Mouse (Mus musculus) liver, embryonic 14.5 days (tissue): ENCODE measurements around the gene Bbip1. TPM values are rescaled to one million over a fixed set of nuclear protein-coding genes. Genes with fewer than 3 reads are reported as not detected.

Experiments used
- ATAC-seq: fragments of 200-750 bp; cut with Nextera tagmentation; 2 replicates; pipeline ENCODE4 v1.8.0; 2017; ENCODE audit warnings: moderate number of reproducible peaks, mild to moderate bottlenecking, moderate library complexity; ENCODE audit not compliant: insufficient read depth
- DNase-seq, 3 experiments: peaks; one replicate each; pipeline ENCODE4 v3.0.0-alpha.2; 2012 to 2013; ENCODE audit warnings: low read depth in 3 of 3, low spot score in 3 of 3
- H3K27ac ChIP-seq: fragments of 300-500 bp; sonication (generic); 2 replicates; pipeline ENCODE4 v1.5.1; 2014; ENCODE audit warnings: moderate library complexity, mild to moderate bottlenecking, control low read depth, inconsistent platforms
- H3K27me3 ChIP-seq: fragments of 300-500 bp; sonication (generic); 2 replicates; pipeline ENCODE4 v1.6.1; 2014; ENCODE audit warnings: mild to moderate bottlenecking, low read length, moderate library complexity; ENCODE audit not compliant: control insufficient read depth, insufficient read depth
- H3K36me3 ChIP-seq: fragments of 300-500 bp; sonication (generic); replicated peaks from 2 replicates; pipeline ENCODE4 v1.6.1; 2014; ENCODE audit warnings: low read depth; ENCODE audit not compliant: control insufficient read depth, insufficient read depth
- H3K4me1 ChIP-seq, 2 experiments: fragments of 200-500 bp in 1 of 2; fragments of 300-500 bp in 1 of 2; sonication (generic) in 1 of 2; replicated peaks; 2 replicates each; pipeline ENCODE4 v1.6.1; 2012 to 2014; ENCODE audit warnings: antibody characterized with exemption in 1 of 2, inconsistent platforms in 1 of 2, low read length in 1 of 2; ENCODE audit not compliant: control insufficient read depth in 2 of 2, insufficient read depth in 2 of 2
- H3K4me2 ChIP-seq: fragments of 300-500 bp; sonication (generic); 2 replicates; pipeline ENCODE4 v1.6.1; 2014; ENCODE audit warnings: low read depth, mild to moderate bottlenecking, control low read depth, moderate library complexity
- H3K4me3 ChIP-seq, 2 experiments: fragments of 200-500 bp in 1 of 2; fragments of 300-500 bp in 1 of 2; sonication (generic) in 1 of 2; 2 replicates each; pipeline ENCODE4 v1.5.1; 2012 to 2014; ENCODE audit warnings: low read depth in 2 of 2, low read length in 2 of 2, mild to moderate bottlenecking in 2 of 2, control low read depth in 1 of 2, inconsistent platforms in 1 of 2, moderate library complexity in 1 of 2; ENCODE audit not compliant: insufficient read depth in 1 of 2
- H3K9ac ChIP-seq: fragments of 300-500 bp; sonication (generic); replicated peaks from 2 replicates; pipeline ENCODE4 v1.6.1; 2014; ENCODE audit warnings: mild to moderate bottlenecking, control low read depth, moderate library complexity
- H3K9me3 ChIP-seq: fragments of 300-500 bp; sonication (generic); 2 replicates; pipeline ENCODE4 v1.6.1; 2016; ENCODE audit warnings: low read length, mixed read lengths; ENCODE audit not compliant: control insufficient read depth
- CTCF ChIP-seq: IDR thresholded peaks from 2 replicates; pipeline ENCODE4 v1.5.1; 2016; ENCODE audit warnings: antibody characterized with exemption, low read depth, control low read depth
- EP300 ChIP-seq: IDR thresholded peaks from 2 replicates; pipeline ENCODE4 v1.6.1; 2016; ENCODE audit warnings: antibody characterized with exemption, low read depth
- WGBS: fragments of 180-500 bp; shearing (Covaris S2); extraction: QIAGEN DNeasy Blood & Tissue Kit; methylation state at CpG from one replicate; pipeline ENCODE4 v1.1.7; 2014; ENCODE audit not compliant: insufficient replicate concordance; 5-methylcytosine and 5-hydroxymethylcytosine counted together
- polyA plus RNA-seq, 2 experiments: library from polyadenylated mRNA; depleted of rRNA in 1 of 2; stranded (reverse) in 1 of 2; unstranded in 1 of 2; fragments of >200 nt; fragmentation: Nextera tagmentation in 1 of 2; extraction: Ambion mirVana in 1 of 2; gene quantifications; 2 replicates each; pipeline versions ENCODE4 v1.2.1 to v1.2.3; 2012 to 2014

Bbip1 gene
- polyA plus RNA-seq, 2 experiments, result 26.6 to 55.2 TPM

- ATAC-seq, result no peak
- Histone ChIP-seq H3K9ac (0 out of 2 replicates have a peak overlapping the region, but pooled peaks have one; percentile 9), H3K4me3 (0 out of 4 replicates have a peak overlapping the region, but pooled peaks of 1 of the 2 experiments have one; percentile 16), H3K4me1 (peaks cover 19 to 28% of the 10 kb centered on the region in 2 experiments), H3K4me2 (peak overlapping the region; percentile 98), H3K9me3 (no peaks in the 10 kb centered on the region), H3K27ac (peak overlapping the region; percentile 13; the same call in 1 of the 2 replicates), H3K36me3 (peaks cover 4% of the 10 kb centered on the region; the same call in 1 of the 2 replicates), H3K27me3 (no peaks in the 10 kb centered on the region)
- no peak for DNase-seq
- WGBS, result 32% methylated on average over 6 of the region's 6 CpGs
- TF ChIP-seq CTCF (no peak), EP300 (no peak)
Measured at GRCm38 (mm10) chr19:53906033-53906702, 38.3 kb downstream of the Bbip1 start.

GRCm38 (mm10) chr19:53904833-53905480 lies 39.5 kb downstream of the Bbip1 start:
- 32% methylated on average over 7 of the region's 7 CpGs for WGBS
- Histone ChIP-seq H3K27ac (peak overlapping the region; percentile 6; the same call in 1 of the 2 replicates), H3K9ac (no peak overlapping the region; the same call in 1 of the 2 replicates), H3K4me2 (peak overlapping the region; percentile 98), H3K4me1 (peaks cover 22 to 30% of the 10 kb centered on the region in 2 experiments), H3K36me3 (peaks cover 4% of the 10 kb centered on the region; the same call in 1 of the 2 replicates), H3K27me3 (no peaks in the 10 kb centered on the region), H3K9me3 (no peaks in the 10 kb centered on the region), H3K4me3 (peak overlapping the region in 1 of 2 experiments; percentile 98; a peak in 2 of 4 replicates)
- no peak for DNase-seq
- ATAC-seq, result no peak
- TF ChIP-seq EP300 (no peak), CTCF (no peak)

DNA sequence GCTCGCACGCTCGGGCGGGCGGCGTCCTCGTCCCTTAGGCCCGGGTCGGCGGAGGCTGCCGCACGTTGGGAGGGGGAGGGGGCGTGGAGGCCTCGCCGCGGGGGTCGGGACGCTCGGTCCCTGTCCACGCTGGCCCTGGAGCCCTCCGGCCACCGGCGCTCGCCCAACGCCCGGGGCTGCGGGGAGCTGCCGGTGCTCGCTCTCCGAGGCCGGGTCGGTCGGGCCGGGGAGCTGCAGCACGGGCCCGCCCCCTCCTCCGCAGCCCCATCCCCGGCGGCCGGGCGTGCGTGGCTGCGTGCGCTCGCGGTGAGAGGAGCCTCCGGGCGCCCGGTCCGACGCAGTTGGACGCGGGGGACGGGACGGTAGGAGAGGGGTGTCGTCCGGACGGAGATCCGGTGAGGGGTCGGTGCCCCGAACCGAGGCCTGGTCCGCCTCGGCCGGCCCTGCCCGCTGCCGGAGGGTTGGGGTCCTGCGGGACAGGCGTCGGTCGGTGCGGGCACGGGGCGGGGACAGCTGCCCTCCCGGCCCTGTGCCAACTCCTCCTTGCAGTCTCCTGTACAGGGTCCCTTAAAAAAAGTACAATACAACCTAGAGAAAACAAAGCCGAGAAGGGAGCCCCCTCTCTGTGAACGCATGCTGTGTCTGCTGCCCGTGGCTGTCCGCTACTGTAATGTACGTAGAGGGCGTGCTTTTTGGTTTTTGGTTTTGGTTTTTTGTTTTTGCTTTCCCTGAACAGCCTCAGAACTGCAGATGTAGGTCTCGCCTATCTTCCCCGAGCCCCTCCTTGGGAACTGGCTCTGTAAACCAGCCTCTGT lies 40.7 kb downstream of the Bbip1 start:
- peak; percentile 68 for ATAC-seq
- under 1% methylated on average over 76 of the region's 83 CpGs for WGBS
- TF ChIP-seq EP300 (no peak), CTCF (peak; percentile 54)
- H3K4me3 ChIP-seq, result peak overlapping the region; percentile 87 to 98
- H3K4me2 ChIP-seq, result peak overlapping the region; percentile 98
- H3K27ac ChIP-seq, result peak overlapping the region; percentile 79
- no peaks in the 10 kb centered on the region for H3K36me3 ChIP-seq
- peak overlapping the region; percentile 94 for H3K9ac ChIP-seq
- no peaks in the 10 kb centered on the region for H3K27me3 ChIP-seq
- peaks cover 22 to 30% of the 10 kb centered on the region in 2 experiments for H3K4me1 ChIP-seq
- DNase-seq, result no peak
- H3K9me3 ChIP-seq, result no peaks in the 10 kb centered on the region

DNA sequence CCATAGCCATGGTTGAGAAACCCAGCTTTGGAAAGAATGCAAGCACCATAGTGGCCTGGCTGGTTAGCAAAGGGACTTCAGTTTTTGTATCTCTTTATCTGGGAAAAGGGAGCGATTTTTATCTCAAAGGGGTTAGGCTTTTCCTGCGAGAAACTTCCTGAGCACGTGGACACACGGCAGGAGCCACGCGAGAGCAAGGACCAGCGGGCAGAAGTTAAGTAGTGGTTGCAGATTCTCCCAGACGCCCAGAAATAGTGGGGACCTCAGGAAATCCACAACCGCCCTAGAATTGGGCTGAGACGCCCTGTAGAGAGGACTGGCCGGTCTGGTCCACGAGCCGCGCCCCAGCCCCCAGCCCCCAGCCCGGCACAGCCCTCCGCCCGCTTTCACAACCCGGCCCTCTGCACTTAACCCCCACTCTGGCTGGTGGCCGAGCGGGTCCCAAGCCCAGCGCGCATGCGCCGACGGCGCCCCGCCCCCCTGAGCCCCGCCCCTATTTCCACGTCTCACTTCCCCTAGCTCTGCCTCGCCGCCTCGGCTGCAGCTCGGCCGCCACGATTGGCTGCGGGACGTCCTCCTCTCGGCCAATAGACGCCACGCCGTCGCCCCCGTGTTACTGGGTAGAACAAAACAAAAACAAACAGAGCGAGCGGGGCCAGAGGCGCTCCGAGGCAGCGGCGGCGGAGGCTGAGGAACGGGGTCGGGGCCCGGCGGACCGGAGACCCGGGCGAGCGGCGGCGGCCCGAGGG lies 41.5 kb downstream of the Bbip1 start:
- H3K9ac ChIP-seq, result peak overlapping the region; percentile 94
- peak overlapping the region; percentile 87 to 98 for H3K4me3 ChIP-seq
- TF ChIP-seq CTCF (peak; percentile 8; the same call in 1 of the 2 replicates), EP300 (no peak)
- no peaks in the 10 kb centered on the region for H3K27me3 ChIP-seq
- ATAC-seq (peak; percentile 95), DNase-seq (peak; percentile 94 to 96 (median 94))
- WGBS, result under 1% methylated on average over 60 of the region's 61 CpGs
- H3K27ac ChIP-seq, result peak overlapping the region; percentile 93
- H3K36me3 ChIP-seq, result no peaks in the 10 kb centered on the region
- peak overlapping the region; percentile 98 for H3K4me2 ChIP-seq
- no peaks in the 10 kb centered on the region for H3K9me3 ChIP-seq
- H3K4me1 ChIP-seq, result peaks cover 22 to 30% of the 10 kb centered on the region in 2 experiments
